Mouse (Mus musculus): Measurements from ENCODE around the gene Abcb8.

- TF ChIP-seq EP300 (IDR thresholded peaks at IDR 0.05; ENCODE audit: insufficient read depth, low read depth, low read length): no peak
- no peak for TF ChIP-seq POLR2A (IDR thresholded peaks at IDR 0.05; ENCODE audit: insufficient read depth, low read depth, low read length)
- no peak for TF ChIP-seq CTCF (IDR thresholded peaks at IDR 0.05)
Observed at GRCm38 (mm10) chr5:24374666-24375328, 18.7 kb upstream of the Abcb8 start.

Measured in heart, adult 2 months (tissue).